In the genomic region with DNA sequence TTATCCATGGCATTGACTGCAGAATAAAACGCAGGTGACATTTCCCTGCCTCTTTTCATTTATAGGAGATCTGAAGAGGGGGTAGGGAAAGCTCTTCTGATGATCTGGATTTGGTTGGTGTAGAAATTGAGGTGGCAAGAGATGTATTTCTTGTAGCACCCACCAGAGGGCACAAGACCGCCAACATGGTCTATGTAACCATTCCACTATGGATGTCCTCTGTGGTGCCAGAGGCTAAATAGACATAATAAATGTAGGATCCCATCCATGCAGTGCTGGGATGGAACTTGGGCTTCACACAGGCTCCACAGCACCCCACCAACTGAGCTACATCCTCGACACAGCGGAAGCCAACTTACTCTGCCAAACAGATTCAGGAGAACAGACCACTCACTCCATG, we compare ENCODE assay signal across 8 mouse cellular contexts. TPM values are rescaled to one million over a fixed set of nuclear protein-coding genes. Genes with fewer than 3 reads are reported as not detected.
DNase-seq lines count a peak whose midpoint lies in the region; ATAC-seq and TF ChIP-seq lines count a peak whose summit lies in the region.

No protein-coding gene starts in this region.

- TF ChIP-seq CTCF in cortical plate, adult 2 months (IDR thresholded peaks at IDR 0.05; ENCODE audit: extremely low read depth, insufficient read depth, low read length) = peak; percentile 47

- no peak overlapping the region for H3K9ac ChIP-seq in forebrain, embryonic 11.5 days (ENCODE audit: low read length)
- no peak overlapping the region for H3K9ac ChIP-seq in forebrain, embryonic 14.5 days (ENCODE audit: low read length)

- no peaks in the 10 kb centered on the region for H3K27me3 ChIP-seq in forebrain, embryonic 11.5 days (ENCODE audit: control insufficient read depth, insufficient read depth, low read length)
- no peaks in the 10 kb centered on the region for H3K27me3 ChIP-seq in forebrain, embryonic 14.5 days (replicated peaks; ENCODE audit: control insufficient read depth, insufficient read depth, low read length)

- no peaks in the 10 kb centered on the region for H3K36me3 ChIP-seq in forebrain, embryonic 11.5 days (ENCODE audit: control insufficient read depth, insufficient read depth, low read length)
- H3K36me3 ChIP-seq in forebrain, embryonic 14.5 days (ENCODE audit: control insufficient read depth, insufficient read depth, low read length) = no peaks in the 10 kb centered on the region

- no peaks in the 10 kb centered on the region for H3K9me3 ChIP-seq in forebrain, embryonic 11.5 days (ENCODE audit: control insufficient read depth, low read length)
- no peaks in the 10 kb centered on the region for H3K9me3 ChIP-seq in forebrain, embryonic 14.5 days (replicated peaks; ENCODE audit: control insufficient read depth, low read length)

- no peak overlapping the region for H3K4me3 ChIP-seq in forebrain, embryonic 11.5 days (ENCODE audit: low read depth, low read length)
- no peak overlapping the region for H3K4me3 ChIP-seq in forebrain, embryonic 14.5 days (ENCODE audit: low read depth, low read length)
- H3K4me3 ChIP-seq in cortical plate, adult 2 months (ENCODE audit: insufficient read depth, low read length) = no peak overlapping the region

- H3K27ac ChIP-seq in forebrain, embryonic 11.5 days (ENCODE audit: low read depth, low read length) = no peak overlapping the region
- no peak overlapping the region for H3K27ac ChIP-seq in forebrain, embryonic 14.5 days (ENCODE audit: low read depth, low read length)
- no peak overlapping the region for H3K27ac ChIP-seq in cortical plate, adult 2 months (ENCODE audit: insufficient read depth, low read length)

- 59% methylated on average over 4 of the region's 4 CpGs for WGBS in forebrain, embryonic 11.5 days
- 59% methylated on average over 4 of the region's 4 CpGs for WGBS in forebrain, embryonic 14.5 days

- peak; percentile 59 for DNase-seq in forebrain, embryonic 11.5 days (ENCODE audit: low spot score)
- DNase-seq in forebrain, embryonic 14.5 days (ENCODE audit: low spot score) = no peak
- DNase-seq in retina, embryonic 14.5 days (ENCODE audit: low spot score) = peak; percentile 62
- no peak for DNase-seq in retina, postnatal 1 day
- peak; percentile 28 for DNase-seq in thymus, postnatal 14 days
- DNase-seq in ovary, adult 18-20 months (ENCODE audit: low spot score) = no peak
- no peak for DNase-seq in right cerebral cortex, postnatal 36 days (ENCODE audit: low spot score in 2 of 2)

- no peak for ATAC-seq in forebrain, embryonic 11.5 days (replicated peaks; ENCODE audit: low FRiP score)
- no peak for ATAC-seq in forebrain, embryonic 14.5 days

- H3K4me2 ChIP-seq in forebrain, embryonic 11.5 days (ENCODE audit: low read depth, low read length, severe bottlenecking) = no peak overlapping the region
- H3K4me2 ChIP-seq in forebrain, embryonic 14.5 days (ENCODE audit: low read length) = no peak overlapping the region

- H3K4me1 ChIP-seq in forebrain, embryonic 11.5 days (replicated peaks; ENCODE audit: control insufficient read depth, insufficient read depth, low read length) = no peaks in the 10 kb centered on the region
- no peaks in the 10 kb centered on the region for H3K4me1 ChIP-seq in forebrain, embryonic 14.5 days (ENCODE audit: control insufficient read depth, insufficient read depth, low read length)
- H3K4me1 ChIP-seq in cortical plate, adult 2 months (ENCODE audit: control insufficient read depth, insufficient read depth, low read length) = no peaks in the 10 kb centered on the region

- no peak for TF ChIP-seq POLR2A in cortical plate, adult 2 months (IDR thresholded peaks at IDR 0.05; ENCODE audit: extremely low read depth, insufficient read depth, low read length)

RNA-seq across cellular contexts. Expression of gene Tmem177, which starts 6.3 kb away (rescaled TPM):
- 9.5 and 10.6 TPM in 2 replicates for polyA plus RNA-seq in forebrain, embryonic 11.5 days (2014; fragmentation: Nextera tagmentation; extraction: Ambion mirVana)
- 13.3 TPM in 2 replicates for polyA plus RNA-seq in forebrain, embryonic 14.5 days (2014; fragmentation: Nextera tagmentation; extraction: Ambion mirVana)
- polyA plus RNA-seq in cortical plate, adult 2 months (2012; rRNA removed) = 6.2 and 6.8 TPM in 2 replicates

Comparison
In these comparisons a context has a peak if more than half of its experiments do, and no peak if none do; other contexts are left out.
1. DNase-seq: peak in forebrain, embryonic 11.5 days (single experiment), retina, embryonic 14.5 days (single experiment) and thymus, postnatal 14 days (single experiment); none in forebrain, embryonic 14.5 days (single experiment), retina, postnatal 1 day (single experiment), ovary, adult 18-20 months (single experiment) and right cerebral cortex, postnatal 36 days (0 of 2).